Comparison of ENCODE assay signal across 24 mouse cellular contexts in the genomic region with DNA sequence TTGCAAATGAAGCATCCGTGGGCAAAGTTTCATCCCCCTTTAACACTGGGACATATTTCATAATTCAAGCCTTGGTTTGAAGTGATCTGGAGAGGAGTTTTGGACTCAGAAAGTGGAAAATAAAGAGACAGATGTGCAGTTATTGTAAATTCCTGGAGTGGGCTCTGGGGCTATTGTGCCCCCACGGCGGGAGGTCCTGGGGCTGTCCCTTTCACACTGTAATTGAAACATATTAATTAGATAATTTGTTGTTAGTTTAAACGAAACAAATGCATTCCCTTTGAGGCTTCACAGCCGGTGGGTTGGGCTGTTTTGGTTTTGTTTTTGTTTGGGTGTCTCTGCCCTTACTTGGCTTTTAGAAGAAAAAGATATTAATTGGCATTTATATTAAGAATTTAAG. TPM values are rescaled to one million over a fixed set of nuclear protein-coding genes. Genes with fewer than 3 reads are reported as not detected.
DNase-seq lines count a peak whose midpoint lies in the region; ATAC-seq and TF ChIP-seq lines count a peak whose summit lies in the region.
"Had no signal": no experiment of that assay in that cellular context is flagged by ENCODE, and none has a peak within 500 bp of the region (broad histone marks: within the 10 kb centered on the region; RNA-seq: fewer than 3 reads in every experiment).

No protein-coding gene starts in this region.

- no peaks in the 10 kb centered on the region for H3K36me3 ChIP-seq in forebrain, embryonic 10.5 days (replicated peaks)
- no peaks in the 10 kb centered on the region for H3K36me3 ChIP-seq in forebrain, embryonic 13.5 days (ENCODE audit: poor library complexity, severe bottlenecking)
- 0 out of 2 replicates have a peak, but pooled peaks cover 6% of the 10 kb centered on the region for H3K36me3 ChIP-seq in midbrain, embryonic 10.5 days
- no peaks in the 10 kb centered on the region for H3K36me3 ChIP-seq in midbrain, postnatal 0 days (ENCODE audit: insufficient read depth, low read length)
- H3K36me3 ChIP-seq in midbrain, embryonic 14.5 days (ENCODE audit: control insufficient read depth, insufficient read depth, low read length), result no peaks in the 10 kb centered on the region
- H3K36me3 ChIP-seq: embryonic facial prominence, embryonic 10.5 days had no signal

- WGBS in forebrain, embryonic 10.5 days, result 3% methylated on average over 5 of the region's 5 CpGs
- 0% methylated on average over 5 of the region's 5 CpGs for WGBS in forebrain, embryonic 13.5 days
- WGBS in midbrain, embryonic 10.5 days, result 3% methylated on average over 5 of the region's 5 CpGs
- 10% methylated on average over 5 of the region's 5 CpGs for WGBS in midbrain, postnatal 0 days
- under 1% methylated on average over 5 of the region's 5 CpGs for WGBS in midbrain, embryonic 14.5 days

- intact Hi-C loops in left cerebral cortex, postnatal 14 days (cut with DNase I), result loop anchor here (5.0 kb wide), 1 partner anchor 87 kb away; no protein-coding TSS in a partner anchor

- peaks cover 94% of the 10 kb centered on the region for H3K27me3 ChIP-seq in forebrain, embryonic 10.5 days (ENCODE audit: poor library complexity, severe bottlenecking)
- peaks cover 93% of the 10 kb centered on the region for H3K27me3 ChIP-seq in forebrain, embryonic 13.5 days
- peaks cover 61% of the 10 kb centered on the region for H3K27me3 ChIP-seq in midbrain, embryonic 10.5 days (ENCODE audit: low read depth, poor library complexity, severe bottlenecking)
- H3K27me3 ChIP-seq in midbrain, postnatal 0 days (ENCODE audit: insufficient read depth, low read length), result peaks cover 42% of the 10 kb centered on the region
- peaks cover 46% of the 10 kb centered on the region for H3K27me3 ChIP-seq in midbrain, embryonic 14.5 days (ENCODE audit: control insufficient read depth, insufficient read depth, low read length)

- ATAC-seq in forebrain, embryonic 13.5 days, result no peak
- ATAC-seq in midbrain, postnatal 0 days (ENCODE audit: low FRiP score), result no peak
- no peak for ATAC-seq in midbrain, embryonic 14.5 days (ENCODE audit: low FRiP score, low TSS enrichment)

- H3K27ac ChIP-seq in forebrain, embryonic 10.5 days, result no peak overlapping the region
- H3K27ac ChIP-seq in forebrain, embryonic 13.5 days, result no peak overlapping the region
- H3K27ac ChIP-seq in midbrain, embryonic 10.5 days (replicated peaks), result peak overlapping the region; percentile 74
- no peak overlapping the region for H3K27ac ChIP-seq in midbrain, postnatal 0 days (ENCODE audit: low read depth, low read length)
- H3K27ac ChIP-seq in midbrain, embryonic 14.5 days (replicated peaks; ENCODE audit: low read depth, low read length), result no peak overlapping the region
- H3K27ac ChIP-seq: embryonic facial prominence, embryonic 10.5 days; gastrocnemius, adult 2 months had no signal

- DNase-seq in forebrain, embryonic 10.5 days (ENCODE audit: extremely low spot score, low spot score), result peak; percentile 22
- DNase-seq in midbrain, embryonic 10.5 days (ENCODE audit: low spot score), result peak; percentile 26
- DNase-seq in midbrain, postnatal 0 days (ENCODE audit: low spot score), result no peak
- DNase-seq in midbrain, embryonic 14.5 days, result peak; percentile 26
- peak; percentile 27 for DNase-seq in retina, postnatal 1 day
- no peak for DNase-seq in testis, postnatal 14 days (ENCODE audit: low spot score)
- DNase-seq in left cerebral cortex, postnatal 14 days (ENCODE audit: low spot score in 2 of 2), result no peak
- DNase-seq: adrenal gland, postnatal 36 days; cerebellum, adult 11-12 months; gastrocnemius, adult 2 months; heart, postnatal 10 days; kidney, adult 2 months; kidney, postnatal 14 days; left cerebral cortex, postnatal 4 days; liver; lung, postnatal 10 days; right cerebral cortex, adult 18-20 months had no signal

- H3K4me1 ChIP-seq in forebrain, embryonic 10.5 days, result peaks cover 58% of the 10 kb centered on the region
- H3K4me1 ChIP-seq in forebrain, embryonic 13.5 days, result peaks cover 16% of the 10 kb centered on the region
- H3K4me1 ChIP-seq in midbrain, embryonic 10.5 days, result peaks cover 77% of the 10 kb centered on the region
- no peaks in the 10 kb centered on the region for H3K4me1 ChIP-seq in midbrain, postnatal 0 days (ENCODE audit: insufficient read depth, low read length)
- peaks cover 12% of the 10 kb centered on the region; the same call in 1 of the 2 replicates for H3K4me1 ChIP-seq in midbrain, embryonic 14.5 days (ENCODE audit: control insufficient read depth, insufficient read depth, low read length)

- no peak for TF ChIP-seq CTCF in midbrain, postnatal 0 days (IDR thresholded peaks at IDR 0.05)

- no peak overlapping the region for H3K9ac ChIP-seq in forebrain, embryonic 13.5 days
- H3K9ac ChIP-seq in midbrain, postnatal 0 days (replicated peaks; ENCODE audit: low read length, poor library complexity, severe bottlenecking), result no peak overlapping the region
- no peak overlapping the region for H3K9ac ChIP-seq in midbrain, embryonic 14.5 days (replicated peaks; ENCODE audit: low read length)

- no peak overlapping the region for H3K4me3 ChIP-seq in forebrain, embryonic 10.5 days
- no peak overlapping the region for H3K4me3 ChIP-seq in forebrain, embryonic 13.5 days
- peak overlapping the region; percentile 29 for H3K4me3 ChIP-seq in midbrain, embryonic 10.5 days
- H3K4me3 ChIP-seq in midbrain, postnatal 0 days (ENCODE audit: low read depth, low read length), result no peak overlapping the region
- no peak overlapping the region for H3K4me3 ChIP-seq in midbrain, embryonic 14.5 days (replicated peaks; ENCODE audit: low read depth, low read length)
- H3K4me3 ChIP-seq: embryonic facial prominence, embryonic 10.5 days; gastrocnemius, adult 2 months had no signal

- H3K4me2 ChIP-seq in forebrain, embryonic 13.5 days, result no peak overlapping the region
- H3K4me2 ChIP-seq in midbrain, postnatal 0 days (ENCODE audit: low read depth, low read length, poor library complexity, severe bottlenecking), result no peak overlapping the region
- peak overlapping the region; percentile 64 for H3K4me2 ChIP-seq in midbrain, embryonic 14.5 days (ENCODE audit: low read length)
- H3K4me2 ChIP-seq: heart, embryonic 11.5 days had no signal

- H3K9me3 ChIP-seq in forebrain, embryonic 10.5 days, result no peaks in the 10 kb centered on the region
- no peaks in the 10 kb centered on the region for H3K9me3 ChIP-seq in forebrain, embryonic 13.5 days (replicated peaks)
- no peaks in the 10 kb centered on the region for H3K9me3 ChIP-seq in midbrain, embryonic 10.5 days (replicated peaks)
- H3K9me3 ChIP-seq in midbrain, postnatal 0 days (ENCODE audit: low read length), result no peaks in the 10 kb centered on the region
- no peaks in the 10 kb centered on the region for H3K9me3 ChIP-seq in midbrain, embryonic 14.5 days (ENCODE audit: control insufficient read depth, low read length)
- H3K9me3 ChIP-seq: embryonic facial prominence, embryonic 10.5 days had no signal

RNA-seq across cellular contexts. Expression of gene Foxb1, which starts 6.0 kb away (rescaled TPM):
- polyA plus RNA-seq in forebrain, embryonic 10.5 days (2016; fragmentation: Nextera tagmentation; extraction: Ambion mirVana), result 2.4 and 3.4 TPM in 2 replicates
- polyA plus RNA-seq in forebrain, embryonic 13.5 days (2015; fragmentation: Nextera tagmentation; extraction: Ambion mirVana), result 1.6 and 3.2 TPM in 2 replicates
- polyA plus RNA-seq in midbrain, embryonic 10.5 days (2016; fragmentation: Nextera tagmentation; extraction: Ambion mirVana), result 13.0 and 15.1 TPM in 2 replicates
- 18.0 and 18.1 TPM in 2 replicates for total RNA-seq in midbrain, postnatal 0 days (2014; rRNA removed)
- 16.5 and 18.5 TPM in 2 replicates for polyA plus RNA-seq in midbrain, postnatal 0 days (2015; fragmentation: Nextera tagmentation; extraction: Ambion mirVana)
- 9.9 and 10.7 TPM in 2 replicates for polyA plus RNA-seq in midbrain, embryonic 14.5 days (2014; fragmentation: Nextera tagmentation; extraction: Ambion mirVana)
- not detected for total RNA-seq in left cerebral cortex, postnatal 14 days (2021)
- total RNA-seq: adrenal gland, postnatal 36 days; gastrocnemius, adult 2 months; heart, postnatal 10 days; layer of hippocampus, adult 8-10 months; megakaryocyte progenitor cell, adult 5-6 weeks had no signal
- polyA plus RNA-seq: gonadal fat pad, adult 2 months; heart, embryonic 11.5 days; kidney, adult 2 months; liver, embryonic 16.5 days had no signal

Comparison
In these comparisons a context has a peak if more than half of its experiments do, and no peak if none do; other contexts are left out.
1. DNase-seq: peak in forebrain, embryonic 10.5 days (single experiment), midbrain, embryonic 10.5 days (single experiment), midbrain, embryonic 14.5 days (single experiment) and retina, postnatal 1 day (single experiment); none in midbrain, postnatal 0 days (single experiment), testis, postnatal 14 days (single experiment) and left cerebral cortex, postnatal 14 days (0 of 2).